Mouse (Mus musculus) ES-Bruce4 (cell line): ENCODE measurements at regions not wholly inside any gene's neighbourhood (a gene's known extent, or its start where the extent isn't known, plus 50 kb on each side); places are given as distances from the start of the nearest gene placed in this dataset.

ENCODE experiments used
- H3K27ac ChIP-seq: 2 replicates; pipeline ENCODE4 v1.5.1; 2012; ENCODE audit warnings: low read length, inconsistent platforms; ENCODE audit not compliant: insufficient read depth
- H3K27me3 ChIP-seq: 2 replicates; pipeline ENCODE4 v1.6.1; 2012; ENCODE audit warnings: mild to moderate bottlenecking, low read length, inconsistent platforms; ENCODE audit not compliant: control insufficient read depth, poor library complexity, insufficient read depth, severe bottlenecking
- H3K36me3 ChIP-seq: 2 replicates; pipeline ENCODE4 v1.6.1; 2012; ENCODE audit warnings: inconsistent platforms, mild to moderate bottlenecking, low read length, moderate library complexity; ENCODE audit not compliant: control insufficient read depth, poor library complexity, insufficient read depth, severe bottlenecking
- H3K4me1 ChIP-seq: one replicate; pipeline ENCODE4 v1.8.1; 2011; ENCODE audit warnings: low read length; ENCODE audit not compliant: control insufficient read depth, insufficient read depth
- H3K4me3 ChIP-seq: 2 replicates; pipeline ENCODE4 v1.5.1; 2011; ENCODE audit warnings: low read depth, mild to moderate bottlenecking, low read length
- H3K9ac ChIP-seq: 2 replicates; pipeline ENCODE4 v1.6.1; 2012; ENCODE audit warnings: low read depth, mild to moderate bottlenecking, inconsistent platforms; ENCODE audit not compliant: poor library complexity, severe bottlenecking
- H3K9me3 ChIP-seq: replicated peaks from 2 replicates; pipeline ENCODE4 v1.6.1; 2012; ENCODE audit warnings: mild to moderate bottlenecking, low read length, inconsistent platforms; ENCODE audit not compliant: control insufficient read depth, poor library complexity, insufficient read depth, severe bottlenecking
- CTCF ChIP-seq: IDR thresholded peaks from one replicate; pipeline ENCODE4 v1.8.1; 2011; ENCODE audit warnings: low read depth, low read length
- EP300 ChIP-seq: IDR thresholded peaks from 2 replicates; pipeline ENCODE4 v1.6.1; 2011; ENCODE audit warnings: low read depth, low read length; ENCODE audit not compliant: insufficient read depth
- POLR2A ChIP-seq: IDR thresholded peaks from one replicate; pipeline ENCODE4 v1.8.1; 2011; ENCODE audit warnings: low read length; ENCODE audit not compliant: insufficient read depth

DNA sequence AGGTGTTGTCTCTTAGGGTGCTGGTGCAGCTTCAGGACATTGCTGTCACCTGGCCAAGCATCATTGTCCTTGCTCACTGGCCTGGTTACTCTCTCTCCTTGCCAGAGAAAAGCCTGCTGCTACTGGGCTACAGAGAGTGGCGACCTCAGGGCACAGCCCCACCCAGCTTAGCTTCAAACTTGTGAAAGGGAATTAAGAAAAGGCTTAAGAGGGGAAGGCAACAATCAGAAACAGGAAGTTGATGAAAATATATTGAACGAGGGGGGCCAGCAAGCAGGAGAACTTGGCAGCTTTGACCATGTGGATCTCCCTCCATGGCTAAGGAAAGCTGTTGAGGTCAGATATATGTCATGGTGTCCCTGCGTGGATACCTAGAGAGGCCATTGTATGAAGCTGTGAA is 151.1 kb downstream of the Cd24a start:
- no peak overlapping the region for H3K27ac ChIP-seq
- H3K4me1 ChIP-seq = no peaks in the 10 kb centered on the region
- H3K9me3 ChIP-seq = no peaks in the 10 kb centered on the region
- no peaks in the 10 kb centered on the region for H3K36me3 ChIP-seq
- H3K9ac ChIP-seq = no peak overlapping the region
- no peak for TF ChIP-seq POLR2A
- no peak for TF ChIP-seq CTCF
- no peaks in the 10 kb centered on the region for H3K27me3 ChIP-seq
- H3K4me3 ChIP-seq = no peak overlapping the region

DNA sequence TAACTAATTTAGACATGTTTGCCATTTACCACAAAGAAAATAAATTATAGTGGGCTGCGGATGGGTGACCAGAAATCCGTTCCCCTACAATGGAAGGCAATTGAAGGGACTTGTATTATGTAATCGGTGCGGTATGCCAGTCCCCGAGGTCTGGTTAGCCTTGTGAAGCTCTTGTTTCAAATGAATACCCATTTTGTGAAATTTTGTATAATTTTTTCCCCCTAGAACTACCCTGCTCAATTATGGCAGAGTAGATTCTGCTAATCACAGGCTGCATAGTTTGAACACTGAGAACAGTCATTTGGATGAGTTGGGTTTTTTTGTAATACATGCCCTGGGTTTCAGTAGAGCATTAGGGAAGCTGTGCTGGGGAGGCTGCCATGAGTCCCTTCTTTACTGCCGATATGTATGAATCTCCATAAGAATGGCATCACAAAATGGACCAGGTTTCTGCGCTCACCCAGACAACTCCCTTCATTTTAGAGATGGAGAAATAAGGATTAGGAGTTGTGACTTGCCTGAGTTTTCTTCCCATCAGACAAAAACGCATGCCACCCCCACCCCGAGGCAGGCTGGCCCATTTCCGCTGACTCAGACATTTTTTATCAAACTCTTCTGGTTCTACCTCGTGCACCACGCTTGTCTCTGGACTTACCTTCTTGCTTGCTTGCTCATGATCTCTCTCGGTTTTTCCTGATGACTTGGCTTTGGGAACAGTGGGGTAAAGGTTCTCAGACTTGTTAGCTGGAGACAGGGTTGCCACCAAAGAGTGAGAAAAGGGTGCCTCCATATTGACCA is 155.7 kb downstream of the Cd24a start:
- Histone ChIP-seq H3K27ac (no peak overlapping the region), H3K36me3 (no peaks in the 10 kb centered on the region), H3K27me3 (no peaks in the 10 kb centered on the region), H3K4me3 (no peak overlapping the region), H3K4me1 (no peaks in the 10 kb centered on the region), H3K9me3 (no peaks in the 10 kb centered on the region), H3K9ac (no peak overlapping the region)
- TF ChIP-seq EP300 = no peak
- TF ChIP-seq CTCF = no peak
- no peak for TF ChIP-seq POLR2A

DNA sequence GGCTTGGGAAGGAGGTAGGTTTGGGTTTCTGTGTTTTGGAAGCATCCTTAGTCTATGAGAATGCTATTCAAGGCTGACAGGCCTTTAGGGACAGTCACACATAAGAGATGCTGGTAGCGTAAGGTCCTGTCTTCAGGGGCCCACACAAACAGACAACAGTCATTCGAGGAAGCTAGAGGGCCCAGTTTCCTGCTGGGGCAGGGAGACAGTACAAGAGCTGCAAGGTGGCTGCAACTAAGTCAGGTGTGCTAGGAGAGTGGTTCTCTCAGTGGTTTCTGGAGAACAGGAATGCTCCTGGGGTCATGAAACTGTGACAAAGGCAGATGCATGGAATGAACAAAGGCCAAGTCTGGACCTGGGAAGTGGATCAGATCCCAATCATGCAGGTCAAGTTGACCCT is 161.1 kb downstream of the Cd24a start:
- TF ChIP-seq POLR2A (no peak), EP300 (no peak), CTCF (no peak)
- peaks cover 7% of the 10 kb centered on the region for H3K4me1 ChIP-seq
- H3K27me3 ChIP-seq = no peaks in the 10 kb centered on the region
- no peak overlapping the region for H3K4me3 ChIP-seq
- H3K9me3 ChIP-seq = no peaks in the 10 kb centered on the region
- no peak overlapping the region for H3K27ac ChIP-seq
- H3K36me3 ChIP-seq = no peaks in the 10 kb centered on the region
- H3K9ac ChIP-seq = no peak overlapping the region

DNA sequence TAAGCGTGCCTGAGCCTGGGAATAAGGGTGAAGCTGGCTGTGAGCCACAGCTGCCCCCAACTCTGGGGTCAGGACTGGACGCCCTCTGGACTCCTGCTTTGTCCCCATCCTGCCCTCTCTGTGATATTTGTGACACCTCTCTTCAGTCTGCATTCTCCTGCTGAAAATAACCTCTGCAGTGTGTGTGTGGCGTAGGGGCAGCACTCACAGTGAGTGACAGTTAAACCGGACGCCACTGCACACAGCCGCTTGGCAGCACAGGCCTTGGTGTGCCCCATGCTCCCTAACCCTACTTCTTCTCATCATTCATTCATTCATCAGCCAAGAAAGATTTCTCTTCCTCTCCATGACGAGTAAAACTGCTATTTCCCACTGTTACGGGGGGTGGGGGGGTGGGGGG is 161.6 kb downstream of the Cd24a start:
- H3K4me1 ChIP-seq = peaks cover 7% of the 10 kb centered on the region
- H3K27me3 ChIP-seq = no peaks in the 10 kb centered on the region
- H3K9ac ChIP-seq = no peak overlapping the region
- H3K9me3 ChIP-seq = no peaks in the 10 kb centered on the region
- TF ChIP-seq POLR2A (no peak), CTCF (no peak), EP300 (no peak)
- no peak overlapping the region for H3K4me3 ChIP-seq
- H3K27ac ChIP-seq = no peak overlapping the region
- no peaks in the 10 kb centered on the region for H3K36me3 ChIP-seq

DNA sequence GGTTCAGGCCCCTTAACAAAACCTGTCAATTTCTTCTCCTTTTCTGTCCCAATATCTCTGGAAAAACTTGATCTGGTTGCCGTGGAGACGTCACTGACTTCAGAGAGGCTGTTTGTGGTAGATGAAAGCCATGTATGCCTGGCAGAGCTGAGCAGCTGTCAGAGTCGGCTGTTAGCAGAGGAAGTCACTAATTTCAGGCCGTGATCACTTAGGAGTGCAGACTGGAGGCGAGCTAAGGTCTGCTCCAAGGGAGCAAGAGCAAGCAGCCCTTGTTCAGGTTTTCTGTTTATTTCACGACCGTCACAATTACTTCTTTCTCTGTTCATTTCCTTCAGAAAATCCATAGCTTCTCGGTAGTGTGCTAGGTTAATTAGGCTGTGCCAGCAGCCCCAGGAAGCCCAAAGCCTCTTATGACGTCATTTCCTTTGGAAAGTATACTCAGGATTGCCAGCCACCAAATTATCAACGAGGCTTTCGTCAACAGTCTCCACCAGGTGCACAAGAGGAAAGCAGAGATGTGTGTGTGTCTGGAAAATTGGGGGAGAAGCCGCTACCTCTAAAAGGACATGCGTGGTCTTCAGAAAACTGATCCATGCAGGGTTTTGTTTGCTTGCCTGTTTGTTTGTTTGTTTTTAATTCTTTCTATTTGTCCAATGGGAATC is 161.2 kb downstream of the Qrsl1 start:
- peaks cover 7% of the 10 kb centered on the region for H3K4me1 ChIP-seq
- H3K4me3 ChIP-seq = no peak overlapping the region
- no peaks in the 10 kb centered on the region for H3K9me3 ChIP-seq
- H3K9ac ChIP-seq = no peak overlapping the region
- no peak for TF ChIP-seq EP300
- TF ChIP-seq POLR2A = no peak
- no peak for TF ChIP-seq CTCF
- H3K27ac ChIP-seq = no peak overlapping the region
- H3K27me3 ChIP-seq = no peaks in the 10 kb centered on the region
- H3K36me3 ChIP-seq = no peaks in the 10 kb centered on the region
